Mouse (Mus musculus): Measurements from ENCODE around the gene Omt2b. TPM values are rescaled to one million over a fixed set of nuclear protein-coding genes. Genes with fewer than 3 reads are reported as not detected.
"Not testable (repeated sequence)": the region's sequence is repeated elsewhere in the genome, so short reads cannot be mapped to it uniquely, and the experiment has no call there.

Omt2b gene
- not detected for total RNA-seq (2022)

DNA sequence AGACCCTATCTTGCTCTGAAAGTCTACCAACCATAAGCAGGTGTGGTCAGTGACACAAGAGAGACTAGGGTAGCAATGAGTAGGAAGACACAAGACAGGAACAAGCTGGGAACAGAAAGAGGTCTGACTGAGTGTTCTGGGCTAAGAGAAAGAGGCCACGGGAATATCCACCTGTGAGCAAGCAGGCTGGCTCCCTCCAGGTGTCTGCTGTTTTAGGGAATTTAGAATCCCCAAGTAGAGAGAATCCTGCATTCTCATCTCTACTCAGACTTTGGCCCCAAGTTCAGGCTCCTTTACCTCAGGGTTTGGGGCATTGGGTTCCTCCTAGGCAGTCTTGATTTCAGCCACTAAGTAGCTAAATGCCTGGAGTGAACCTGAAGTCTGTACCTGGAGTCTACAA lies at the start of gene Omt2b:
Gene Omt2b (plus strand): TSS at position 301 of the 400 bp plus-strand sequence.
- not testable (repeated sequence) for DNase-seq (ENCODE audit: low spot score)

DNA sequence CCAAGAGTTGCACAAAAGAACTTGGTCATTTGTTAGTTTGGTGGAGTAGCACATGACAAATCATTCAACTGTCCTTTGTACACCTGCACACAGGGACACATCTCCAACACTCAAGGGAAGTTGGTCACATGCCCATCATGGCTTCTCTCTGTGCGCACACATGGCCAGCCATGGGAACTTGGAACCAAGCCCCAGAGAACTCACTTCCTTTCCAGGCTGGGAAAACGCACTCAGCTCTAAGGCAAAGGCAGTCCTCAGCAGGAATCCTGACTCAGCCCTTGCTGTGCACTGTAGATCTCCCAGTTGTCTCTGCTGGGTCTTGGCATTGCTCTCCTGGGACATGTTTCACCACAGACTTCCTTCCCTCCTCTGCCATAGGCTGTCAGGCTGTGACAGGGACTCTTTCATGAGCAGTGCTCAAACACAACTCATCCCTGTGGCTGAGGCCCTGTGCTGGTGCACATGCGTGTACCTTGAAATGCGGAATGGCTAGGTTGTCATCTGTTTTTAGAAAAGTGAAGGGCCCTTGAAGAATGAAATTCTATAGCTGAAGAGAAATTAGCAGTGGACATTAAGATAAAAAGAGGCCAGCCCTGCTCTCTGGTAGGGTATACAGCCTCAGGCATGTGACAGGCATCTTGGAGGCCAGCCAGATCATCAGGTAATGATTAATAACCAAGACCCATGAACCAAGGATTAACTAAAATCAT lies 45.2 kb upstream of the Omt2b start:
- not testable (repeated sequence) for DNase-seq (ENCODE audit: low spot score)

DNA sequence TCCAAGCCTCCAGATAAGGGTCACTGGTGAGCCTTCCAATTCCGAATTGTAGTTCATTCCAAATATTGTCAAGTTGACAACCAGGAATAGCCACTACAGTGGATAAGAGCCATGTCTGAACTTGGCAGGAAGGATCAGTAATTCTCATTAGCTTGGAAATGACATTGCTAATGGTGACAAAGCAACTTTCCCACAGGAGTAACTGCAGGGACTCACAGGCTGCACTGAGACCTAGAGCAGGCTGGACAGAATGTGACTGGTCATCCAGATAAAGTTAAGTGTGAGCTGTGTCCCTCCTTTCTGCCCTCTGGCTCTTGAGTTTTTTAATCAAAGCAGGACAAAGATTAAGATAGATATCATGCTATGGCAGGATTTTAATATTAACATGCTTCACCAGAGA lies 38.3 kb upstream of the Omt2b start:
- not testable (repeated sequence) for DNase-seq (ENCODE audit: low spot score)

DNA sequence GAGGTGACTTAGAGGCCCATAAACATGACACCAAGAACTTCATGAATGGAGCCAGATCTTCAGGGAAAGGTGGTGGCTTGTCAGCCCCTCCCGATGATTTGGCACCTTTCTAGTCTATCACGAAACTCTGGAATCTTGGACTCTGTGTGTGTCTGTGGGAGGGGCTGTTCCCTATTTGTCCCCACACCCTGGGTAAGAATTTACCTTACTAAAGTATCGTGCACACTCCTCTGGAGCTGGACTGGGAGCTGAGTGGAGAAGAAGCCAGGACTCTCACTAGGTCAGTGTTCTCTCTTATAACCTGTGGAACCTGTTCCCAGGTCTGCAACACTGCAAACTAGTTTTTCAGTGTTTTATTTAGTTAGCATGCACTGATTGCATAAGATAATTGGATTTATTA lies 37.7 kb upstream of the Omt2b start, which contains the start of gene Gm10639:
Gene Gm10639 (plus strand): TSS at position 201 of the 400 bp plus-strand sequence.
- not testable (repeated sequence) for DNase-seq (ENCODE audit: low spot score)

DNA sequence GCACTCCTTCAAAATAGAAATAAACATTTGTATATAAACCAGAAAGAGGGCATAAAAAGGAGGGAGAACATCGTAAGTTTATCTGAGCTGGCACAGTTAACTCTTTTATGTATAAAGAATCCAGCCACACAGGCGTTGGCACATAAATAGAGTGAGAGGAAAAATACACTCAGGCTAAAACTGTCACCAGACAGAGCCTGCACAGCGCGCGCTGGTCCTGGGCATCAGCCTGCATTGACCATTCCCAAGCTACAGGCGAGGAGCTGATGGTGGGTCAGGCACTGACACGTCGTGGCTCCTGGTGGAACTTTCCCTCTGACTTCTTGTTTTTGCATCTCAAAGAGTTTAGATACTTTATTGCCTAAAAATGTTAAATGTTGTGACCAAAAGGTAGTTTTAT lies 34.9 kb upstream of the Omt2b start:
- not testable (repeated sequence) for DNase-seq (ENCODE audit: low spot score)

DNA sequence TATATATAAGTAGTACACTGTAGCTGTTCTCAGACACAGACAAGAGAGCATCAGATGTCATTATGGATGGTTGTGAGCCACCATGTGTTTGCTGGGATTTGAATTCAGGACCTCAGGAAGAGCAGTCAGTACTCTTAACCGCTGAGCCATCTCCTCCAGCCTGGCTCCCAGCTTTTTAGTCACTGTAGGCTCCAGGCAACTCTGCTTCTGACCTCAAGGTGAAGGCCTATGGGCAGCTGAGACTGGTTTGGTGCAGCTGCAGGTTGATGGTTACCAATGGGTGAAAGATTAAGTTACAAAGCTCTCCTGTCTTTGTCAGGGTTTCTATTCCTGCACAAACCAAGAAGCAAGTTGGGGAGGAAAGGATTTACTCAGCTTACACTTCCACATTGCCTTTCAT lies 33.7 kb upstream of the Omt2b start:
- DNase-seq (ENCODE audit: low spot score): not testable (repeated sequence)

DNA sequence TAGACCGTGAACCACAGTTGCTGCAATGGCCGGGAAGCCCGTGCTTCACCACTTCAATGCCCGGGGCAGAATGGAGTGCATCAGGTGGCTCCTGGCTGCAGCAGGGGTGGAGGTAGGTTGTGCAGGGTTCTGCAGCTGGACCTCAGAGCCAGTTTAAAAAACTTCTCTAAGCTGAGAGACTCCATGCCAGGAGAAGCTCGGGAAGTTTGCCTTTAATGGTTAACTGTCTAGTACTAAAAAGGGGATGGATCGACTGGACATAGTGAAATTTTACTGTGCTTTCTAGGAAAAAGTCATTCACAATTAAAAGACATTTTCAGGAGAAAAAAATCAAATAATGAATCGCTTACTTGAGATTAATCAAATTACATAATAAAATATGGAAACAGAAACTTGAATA lies 32.6 kb upstream of the Omt2b start:
- DNase-seq (ENCODE audit: low spot score): not testable (repeated sequence)

DNA sequence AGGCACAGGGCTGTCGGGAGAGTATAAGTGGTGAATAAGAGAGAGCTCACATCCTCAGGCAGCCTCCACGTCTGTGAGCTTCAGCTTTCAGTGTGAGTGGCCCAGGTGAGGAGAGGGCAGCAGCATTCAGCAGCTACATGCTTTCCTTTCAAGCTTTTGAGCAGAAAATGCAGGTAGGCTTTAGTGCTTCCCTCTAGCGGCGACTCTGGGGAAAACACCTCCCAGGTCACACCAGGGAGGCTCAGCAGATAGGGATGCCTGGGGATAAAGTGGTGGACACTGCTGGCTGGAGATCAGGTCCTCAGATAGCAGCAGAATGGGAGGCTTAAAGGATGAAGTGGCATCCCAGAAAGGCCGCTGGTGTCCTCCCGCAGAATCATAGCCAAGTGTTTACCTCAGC lies 31.3 kb upstream of the Omt2b start:
- peak; percentile 11 for DNase-seq (ENCODE audit: low spot score)

DNA sequence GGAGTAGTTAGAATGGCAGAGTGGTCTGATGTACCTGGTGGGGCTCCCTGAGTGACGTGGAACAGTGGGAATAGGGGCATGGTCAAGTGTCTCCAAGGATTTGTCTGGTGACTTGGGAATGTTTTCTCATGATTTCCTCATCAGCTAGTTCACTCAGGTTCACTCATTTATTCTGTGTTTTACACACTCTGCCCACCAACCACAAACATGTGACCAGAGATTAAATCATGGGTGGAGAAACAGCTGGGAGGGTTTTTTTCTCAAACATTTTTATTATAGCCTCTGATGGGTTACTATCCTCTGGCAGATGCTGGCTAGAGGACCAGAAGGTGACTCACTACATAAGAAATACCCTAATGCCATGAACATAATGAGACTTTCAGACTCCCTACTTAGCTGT lies 29.2 kb upstream of the Omt2b start:
- DNase-seq (ENCODE audit: low spot score): no peak

DNA sequence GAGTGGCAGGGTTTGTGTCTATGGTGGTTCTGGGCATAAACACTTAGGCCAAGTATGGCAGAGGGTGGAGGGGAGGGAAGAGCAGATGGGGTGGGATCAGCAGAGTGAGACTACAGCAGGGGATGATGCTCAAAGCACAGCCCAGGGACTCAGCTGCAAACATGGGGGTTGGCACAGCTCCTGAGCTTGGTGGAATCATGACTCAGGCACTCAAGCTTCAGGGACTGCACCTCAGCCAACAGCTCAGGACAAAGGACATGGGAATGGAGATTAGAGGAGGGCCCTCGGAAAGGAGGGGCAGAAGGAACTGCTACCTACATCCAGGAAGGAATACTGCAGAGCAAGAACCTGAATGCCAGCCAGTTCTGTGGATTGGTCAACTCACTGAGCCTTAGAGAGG lies 28.2 kb upstream of the Omt2b start:
- DNase-seq (ENCODE audit: low spot score): not testable (repeated sequence)

DNA sequence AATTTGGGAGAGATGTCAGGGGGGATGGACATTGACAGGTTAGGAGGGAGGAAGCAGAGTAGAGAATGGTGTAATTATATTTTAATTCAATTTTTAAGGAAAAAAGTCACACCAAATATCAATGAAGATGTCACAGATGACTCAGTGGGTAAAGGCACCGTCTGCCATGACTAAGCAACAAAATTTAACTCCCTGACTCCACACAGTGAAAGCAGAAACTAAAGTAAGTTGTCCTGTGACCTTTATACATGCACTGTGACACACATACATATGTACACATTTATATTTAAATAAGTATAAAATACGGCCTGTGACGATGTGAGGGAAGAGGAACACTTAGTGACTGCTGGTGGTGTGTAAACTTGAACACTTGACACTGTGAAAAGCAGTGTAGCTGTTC lies 19.3 kb upstream of the Omt2b start:
- not testable (repeated sequence) for DNase-seq (ENCODE audit: low spot score)

DNA sequence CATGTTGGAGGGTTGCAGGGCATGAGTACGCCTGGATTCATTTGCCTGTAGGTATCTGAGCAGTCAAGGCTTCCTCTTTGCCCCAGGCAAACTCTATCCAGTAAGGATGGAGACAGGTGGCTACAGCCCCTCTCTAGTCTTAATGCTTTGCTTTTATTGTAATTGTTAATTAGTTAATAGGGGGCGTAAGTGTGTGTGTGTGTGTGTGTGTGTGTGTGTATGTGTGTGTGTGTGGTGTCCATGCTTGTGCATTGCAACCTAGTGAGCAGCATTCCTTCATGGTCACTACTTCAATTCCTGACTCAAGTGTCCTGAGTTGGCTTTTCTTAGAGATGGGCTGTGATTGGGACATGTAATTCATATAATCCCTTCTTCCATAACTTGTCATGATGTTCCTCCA lies 12.7 kb upstream of the Omt2b start, which contains the start of gene Omt2a:
Gene Omt2a (minus strand): TSS at position 101 of the 400 bp plus-strand sequence.
- no peak for DNase-seq (ENCODE audit: low spot score)

DNA sequence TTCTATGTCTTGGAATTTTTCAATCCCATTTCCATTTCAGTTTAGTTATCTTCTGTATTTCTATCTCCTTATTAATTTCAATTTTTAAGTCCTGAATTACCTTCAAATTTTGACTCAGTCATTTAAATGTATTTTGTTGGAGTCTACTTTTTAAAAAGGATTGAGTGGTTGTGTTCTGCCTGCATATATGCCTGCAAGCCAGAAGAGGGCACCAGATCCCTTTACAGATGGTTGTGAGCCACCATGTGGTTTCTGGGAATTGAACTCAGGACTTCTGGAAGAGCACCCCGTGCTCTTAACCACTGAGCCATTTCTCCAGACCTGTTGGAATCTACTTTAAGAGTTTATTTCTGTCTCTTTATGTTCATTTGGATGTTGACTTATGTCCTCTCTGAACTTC lies 7.9 kb upstream of the Omt2b start:
- DNase-seq (ENCODE audit: low spot score): no peak

DNA sequence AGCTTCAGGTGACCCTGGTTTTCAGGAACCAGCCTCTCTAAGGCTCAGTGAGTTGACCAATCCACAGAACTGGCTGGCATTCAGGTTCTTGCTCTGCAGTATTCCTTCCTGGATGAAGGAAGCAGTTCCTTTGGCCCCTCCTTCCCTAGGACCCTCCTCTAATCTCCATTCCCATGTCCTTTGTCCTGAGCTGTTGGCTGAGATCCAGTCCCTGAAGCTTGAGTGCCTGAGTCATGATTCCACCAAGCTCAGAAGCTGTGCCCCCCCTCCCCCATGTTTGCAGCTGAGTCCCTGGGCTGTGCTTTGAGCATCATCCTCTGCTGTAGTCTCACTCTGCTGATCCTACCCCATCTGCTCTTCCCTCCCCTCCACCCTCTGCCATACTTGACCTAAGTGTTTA lies 9.7 kb downstream of the Omt2b start:
- not testable (repeated sequence) for DNase-seq (ENCODE audit: low spot score)

DNA sequence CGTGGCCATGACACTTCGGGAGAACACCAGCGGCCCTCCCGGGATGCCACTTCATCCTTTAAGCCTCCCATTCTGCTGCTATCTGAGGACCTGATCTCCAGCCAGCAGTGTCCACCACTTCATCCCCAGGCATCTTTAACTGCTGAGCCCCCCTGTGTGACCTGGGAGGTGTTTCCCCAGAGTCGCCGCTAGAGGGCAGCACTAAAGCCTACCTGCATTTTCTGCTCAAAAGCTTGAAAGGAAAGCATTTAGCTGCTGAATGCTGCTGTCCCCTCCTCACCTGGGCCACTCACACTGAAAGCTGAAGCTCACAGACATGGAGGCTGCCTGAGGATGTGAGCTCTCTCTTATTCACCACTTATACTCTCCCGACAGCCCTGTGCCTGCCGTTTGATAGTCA lies 12.9 kb downstream of the Omt2b start:
- DNase-seq (ENCODE audit: low spot score): peak; percentile 2

DNA sequence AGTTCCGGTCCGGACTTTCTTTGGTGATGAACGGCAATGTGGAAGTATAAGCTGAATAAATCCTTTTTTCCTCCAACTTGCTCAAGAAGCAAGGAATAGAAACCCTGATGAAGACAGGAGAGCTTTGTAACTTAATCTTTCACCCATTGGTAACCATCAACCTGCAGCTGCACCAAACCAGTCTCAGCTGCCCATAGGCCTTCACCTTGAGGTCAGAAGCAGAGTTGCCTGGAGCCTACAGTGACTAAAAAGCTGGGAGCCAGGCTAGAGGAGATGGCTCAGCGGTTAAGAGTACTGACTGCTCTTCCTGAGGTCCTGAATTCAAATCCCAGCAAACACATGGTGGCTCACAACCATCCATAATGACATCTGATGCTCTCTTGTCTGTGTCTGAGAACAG lies 15.1 kb downstream of the Omt2b start:
- not testable (repeated sequence) for DNase-seq (ENCODE audit: low spot score)

DNA sequence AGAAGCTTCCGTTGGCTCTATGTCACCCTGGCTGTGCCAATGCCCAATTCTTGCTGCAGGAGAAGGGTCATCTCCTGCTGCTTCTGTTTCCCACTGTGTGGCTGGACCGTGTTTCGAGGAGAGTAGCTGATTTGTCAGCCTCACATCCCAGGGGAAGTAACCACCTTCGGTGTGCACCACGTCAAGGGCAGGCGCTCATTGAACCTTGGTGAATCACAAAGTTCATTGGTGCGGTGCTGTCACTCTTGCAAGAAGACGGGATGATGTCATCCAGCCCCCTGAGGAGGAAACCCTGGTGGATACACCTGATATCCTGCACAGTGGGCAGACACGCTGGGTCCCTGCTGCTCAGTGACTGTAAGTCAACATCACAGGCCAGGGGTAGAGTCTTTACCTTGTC lies 15.7 kb downstream of the Omt2b start:
- DNase-seq (ENCODE audit: low spot score): not testable (repeated sequence)

DNA sequence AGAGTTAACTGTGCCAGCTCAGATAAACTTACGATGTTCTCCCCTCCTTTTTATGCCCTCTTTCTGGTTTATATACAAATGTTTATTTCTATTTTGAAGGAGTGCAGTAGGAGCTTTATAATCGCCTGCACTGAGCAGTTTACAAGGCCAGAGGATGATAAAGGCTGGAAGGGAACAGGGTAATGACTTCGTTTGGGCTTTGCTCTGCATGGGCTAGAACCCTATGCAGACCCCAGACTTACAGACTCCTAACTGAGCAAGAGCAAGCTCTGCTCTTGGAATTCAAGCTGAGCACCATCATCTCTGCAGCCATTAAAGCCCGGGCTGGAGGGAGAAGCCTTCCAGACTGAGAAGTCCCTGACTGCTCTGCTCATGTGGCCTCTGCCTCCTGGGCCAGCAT lies 17.8 kb downstream of the Omt2b start:
- DNase-seq (ENCODE audit: low spot score): not testable (repeated sequence)

DNA sequence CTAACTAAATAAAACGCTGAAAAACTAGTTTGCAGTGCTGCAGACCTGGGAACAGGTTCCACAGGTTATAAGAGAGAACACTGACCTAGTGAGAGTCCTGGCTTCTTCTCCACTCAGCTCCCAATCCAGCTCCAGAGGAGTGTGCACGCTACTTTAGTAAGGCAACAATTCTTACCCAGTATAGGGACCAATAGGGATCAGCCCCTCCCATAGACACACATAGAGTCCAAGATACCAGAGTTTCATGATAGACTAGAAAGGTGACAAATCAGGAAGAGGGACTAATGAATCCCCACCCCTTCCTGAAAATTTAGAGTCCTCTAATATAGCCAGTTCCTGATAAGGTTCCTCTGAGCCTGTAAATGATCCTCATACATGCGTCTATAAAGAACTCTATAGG lies 19.6 kb downstream of the Omt2b start:
- DNase-seq (ENCODE audit: low spot score): no peak

DNA sequence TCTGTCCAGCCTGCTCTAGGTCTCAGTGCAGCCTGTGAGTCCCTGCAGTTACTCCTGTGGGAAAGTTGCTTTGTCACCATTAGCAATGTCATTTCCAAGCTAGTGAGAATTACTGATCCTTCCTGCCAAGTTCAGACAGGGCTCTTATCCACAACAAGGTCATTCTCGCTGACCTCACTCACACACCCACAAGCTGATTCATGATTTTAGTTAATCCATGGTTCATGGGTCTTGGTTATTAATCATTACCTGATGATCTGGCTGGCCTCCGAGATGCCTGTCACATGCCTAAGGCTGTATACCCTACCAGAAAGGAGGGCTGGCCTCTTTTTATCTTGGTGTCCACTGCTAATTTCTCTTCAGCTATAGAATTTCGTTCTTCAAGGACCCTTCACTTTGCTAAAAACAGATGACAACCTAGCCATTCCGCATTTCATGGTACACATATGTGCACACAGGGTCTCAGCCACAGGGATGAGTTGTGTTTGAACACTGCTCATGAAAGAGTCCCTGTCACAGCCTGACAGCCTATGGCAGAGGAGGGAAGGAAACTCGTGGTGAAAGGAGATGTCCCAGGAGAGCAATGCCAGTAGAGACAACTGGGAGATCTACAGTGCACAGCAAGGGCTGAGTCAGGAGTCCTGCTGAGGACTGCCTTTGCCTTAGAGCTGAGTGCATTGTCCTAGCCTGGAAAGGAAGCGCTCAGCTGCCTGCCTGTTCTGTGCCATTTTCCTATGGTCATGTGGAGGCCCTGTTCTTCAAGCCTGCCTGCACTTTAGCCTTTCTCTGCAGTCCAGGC lies 21.0 kb downstream of the Omt2b start:
- peak; percentile 10 for DNase-seq (ENCODE audit: low spot score)

DNA sequence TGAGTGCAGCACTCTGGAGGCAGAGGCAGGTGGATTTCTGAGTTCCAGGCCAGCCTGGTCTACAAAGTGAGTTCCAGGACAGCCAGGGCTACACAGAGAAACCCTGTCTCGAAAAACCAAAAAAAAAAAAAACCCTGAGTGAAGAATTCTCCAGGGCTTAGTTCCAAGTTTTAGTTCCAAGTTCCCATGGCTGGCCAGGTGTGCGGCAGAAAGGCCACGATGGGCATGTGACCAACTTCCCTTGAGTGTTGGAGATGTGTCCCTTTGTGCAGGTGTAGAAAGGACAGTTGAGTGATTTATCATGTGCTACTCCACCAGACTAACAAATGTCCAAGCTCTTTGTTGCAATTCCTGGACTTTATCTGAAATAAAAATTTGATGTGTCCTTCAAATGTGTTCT lies 21.8 kb downstream of the Omt2b start:
- DNase-seq (ENCODE audit: low spot score): not testable (repeated sequence)

DNA sequence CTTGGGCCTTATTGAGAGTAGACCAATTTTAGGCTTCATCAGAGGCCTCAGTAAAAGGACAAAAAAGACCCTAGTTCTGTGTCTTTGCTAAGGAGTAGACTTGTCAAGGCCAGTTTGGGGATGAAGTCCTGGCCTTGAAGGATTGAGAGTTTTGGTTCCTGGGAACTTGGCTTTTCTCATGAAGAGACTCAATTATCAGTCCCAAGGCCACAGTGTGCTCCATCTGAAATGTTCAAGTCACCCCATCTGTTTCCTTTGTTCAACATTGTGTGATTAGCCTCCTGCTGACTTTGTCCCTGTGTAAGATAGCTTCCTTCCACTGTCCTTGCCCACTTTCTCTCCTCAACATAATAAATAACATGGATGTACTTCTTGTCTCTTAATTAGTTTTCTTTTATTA lies 22.6 kb downstream of the Omt2b start:
- not testable (repeated sequence) for DNase-seq (ENCODE audit: low spot score)

All from heart, adult 8-10 months (tissue).